Mouse (Mus musculus) urinary bladder, adult 2 months (tissue): ENCODE measurements around the gene Slc7a11. TPM values are rescaled to one million over a fixed set of nuclear protein-coding genes. Genes with fewer than 3 reads are reported as not detected.

ENCODE experiments used
- DNase-seq: peaks from one replicate; pipeline ENCODE4 v3.0.0; 2022; ENCODE audit warnings: low spot score
- polyA plus RNA-seq: library from polyadenylated mRNA; depleted of rRNA; stranded (reverse); fragments of >200 nt; gene quantifications from 2 replicates; pipeline ENCODE4 v1.2.3, GENCODE M21; 2012

Slc7a11 gene
- polyA plus RNA-seq, 1 experiment: 0.33 TPM

DNA sequence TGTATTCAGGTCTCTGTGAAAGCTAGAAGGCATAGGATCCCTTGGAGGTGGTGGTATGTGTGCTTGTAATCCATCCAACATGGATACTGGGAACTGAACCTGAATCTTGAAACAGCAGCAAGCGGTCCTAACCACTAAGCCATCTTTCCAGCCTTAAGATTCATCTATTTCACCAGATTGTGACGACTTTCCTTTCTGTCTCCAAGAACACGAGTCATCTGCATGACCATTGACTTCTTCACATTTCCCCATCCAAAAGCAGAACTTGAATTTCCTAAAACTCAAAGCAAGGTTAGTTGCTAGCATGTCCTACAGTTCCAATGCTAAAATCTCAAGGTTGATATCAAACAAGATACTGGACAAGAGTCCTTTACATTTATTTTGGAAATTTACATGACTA is 37.5 kb downstream of the Slc7a11 start:
- DNase-seq: no peak

DNA sequence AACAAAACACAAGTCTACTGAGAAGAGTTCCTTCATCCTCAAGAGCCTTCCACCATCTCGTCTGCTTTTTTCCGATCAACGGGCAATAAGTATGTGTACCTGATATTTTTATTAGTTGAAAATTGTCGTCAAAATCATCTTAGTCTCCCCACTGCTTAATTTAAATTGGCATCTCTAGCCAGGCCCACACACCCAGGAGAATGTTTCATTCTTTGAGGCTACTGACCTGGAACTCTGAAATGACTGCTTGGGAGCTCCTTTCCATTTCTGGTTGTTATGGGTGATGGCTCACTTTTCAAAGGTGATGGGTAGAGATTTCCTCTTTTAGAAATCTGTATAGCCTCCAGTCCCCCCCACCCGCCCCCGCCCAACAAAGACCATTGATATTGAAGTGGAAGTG is 54.6 kb downstream of the Slc7a11 start:
- no peak for DNase-seq

DNA sequence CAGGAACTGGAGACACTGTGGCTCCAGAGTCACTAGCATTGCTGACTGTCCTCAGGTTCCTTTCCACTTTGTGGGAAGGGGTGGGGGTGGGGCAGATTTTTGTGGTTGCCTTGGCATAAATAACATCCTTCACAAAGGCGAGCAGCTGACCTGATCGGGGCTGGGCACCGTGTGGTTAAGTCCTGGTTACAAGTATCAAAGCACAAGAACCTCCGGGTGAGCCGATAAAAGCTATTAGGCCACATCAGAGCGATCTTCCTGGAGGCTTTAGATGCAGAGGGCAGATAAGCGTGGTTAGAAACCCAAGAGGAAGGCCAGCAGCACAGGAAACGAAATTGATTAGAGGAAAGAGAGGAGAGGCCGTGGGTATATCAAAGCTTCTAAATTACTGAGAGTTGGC is 55.1 kb downstream of the Slc7a11 start:
- no peak for DNase-seq

DNA sequence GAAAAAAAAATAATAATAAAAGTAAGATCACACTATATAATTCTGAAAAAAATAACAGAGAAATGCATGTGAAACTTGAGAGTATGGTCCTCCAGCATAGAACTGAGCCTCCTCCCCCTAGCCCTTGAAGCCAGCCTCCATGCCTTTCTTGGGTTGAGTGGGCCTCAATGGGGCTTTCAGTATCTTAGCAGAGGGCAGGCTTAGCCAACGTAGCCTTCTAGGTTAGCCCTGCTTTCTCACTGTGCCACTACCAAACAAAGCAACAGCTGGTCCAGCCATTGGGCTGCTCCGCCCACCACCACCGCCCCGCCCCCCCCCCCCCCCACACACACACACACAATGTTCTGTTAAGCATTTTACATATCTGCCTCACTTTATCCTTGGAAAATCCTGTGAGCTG is 56.1 kb downstream of the Slc7a11 start:
- DNase-seq: no peak

DNA sequence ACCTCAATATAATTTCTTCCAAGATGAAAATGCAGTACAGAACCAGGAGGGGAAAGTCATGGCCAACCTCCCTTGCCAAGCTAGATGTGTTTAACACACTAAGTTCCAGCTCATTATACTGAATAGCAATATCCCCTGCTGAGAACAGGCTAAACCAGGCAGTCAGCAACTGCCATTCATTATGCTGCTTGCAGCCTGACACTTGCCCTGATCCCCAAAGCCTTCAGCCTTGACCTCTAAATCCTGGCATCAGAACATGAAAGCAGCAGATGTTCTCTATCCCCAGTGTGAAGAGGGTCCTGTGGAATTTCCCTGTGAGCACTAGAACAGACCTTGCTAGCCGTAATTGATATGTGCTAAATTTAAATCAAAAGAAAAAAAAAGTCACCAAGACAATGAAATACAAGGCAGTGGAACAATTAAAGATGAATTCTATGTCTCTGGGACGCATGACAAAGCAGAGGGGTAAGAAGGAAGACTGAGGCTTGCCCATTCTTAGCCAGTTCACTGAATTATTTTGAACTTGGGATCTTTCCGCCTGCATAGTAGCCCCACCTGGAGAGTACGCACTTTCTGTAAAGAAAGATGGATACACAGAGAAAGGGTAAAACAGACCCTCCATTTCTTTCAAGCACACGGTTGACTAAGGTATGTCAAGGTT is 56.7 kb downstream of the Slc7a11 start:
- DNase-seq: no peak

DNA sequence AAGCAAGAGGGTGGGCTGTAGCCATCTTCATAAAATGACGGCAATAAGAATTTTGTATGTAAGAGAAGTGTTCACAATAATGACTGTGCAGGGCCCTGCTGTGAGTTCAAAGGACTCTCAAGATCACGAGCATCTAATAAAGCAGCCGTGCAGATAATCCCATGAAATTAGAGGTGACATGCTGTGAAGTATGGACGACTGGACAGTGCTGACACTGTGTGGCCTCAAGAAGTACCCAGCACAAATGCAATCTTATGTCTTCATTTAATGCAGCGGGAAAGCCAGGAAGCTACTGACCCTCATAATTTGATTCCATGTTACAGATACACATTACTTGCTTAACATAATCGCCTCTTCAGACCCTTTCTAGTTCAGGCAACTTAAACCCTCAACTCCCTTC is 57.3 kb downstream of the Slc7a11 start:
- no peak for DNase-seq

DNA sequence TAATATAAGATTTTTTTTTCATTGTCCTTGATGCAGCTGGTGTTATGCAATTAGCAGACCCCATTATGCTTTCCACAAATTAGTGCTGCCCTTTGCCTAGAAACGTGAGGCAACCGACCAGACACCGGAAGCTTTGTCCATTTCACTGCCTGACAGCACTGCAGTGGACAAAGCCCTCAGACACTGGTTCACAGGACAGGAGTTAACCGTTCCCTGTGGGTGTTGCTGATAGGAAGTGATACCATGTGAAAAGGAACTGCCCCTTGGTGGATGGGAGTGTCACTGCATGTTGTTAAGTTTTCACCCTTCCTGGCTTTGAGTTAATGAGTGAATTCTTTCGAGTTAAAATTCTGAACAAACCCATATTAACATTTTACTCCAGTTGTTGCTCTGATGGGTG is 60.7 kb downstream of the Slc7a11 start:
- DNase-seq: no peak

DNA sequence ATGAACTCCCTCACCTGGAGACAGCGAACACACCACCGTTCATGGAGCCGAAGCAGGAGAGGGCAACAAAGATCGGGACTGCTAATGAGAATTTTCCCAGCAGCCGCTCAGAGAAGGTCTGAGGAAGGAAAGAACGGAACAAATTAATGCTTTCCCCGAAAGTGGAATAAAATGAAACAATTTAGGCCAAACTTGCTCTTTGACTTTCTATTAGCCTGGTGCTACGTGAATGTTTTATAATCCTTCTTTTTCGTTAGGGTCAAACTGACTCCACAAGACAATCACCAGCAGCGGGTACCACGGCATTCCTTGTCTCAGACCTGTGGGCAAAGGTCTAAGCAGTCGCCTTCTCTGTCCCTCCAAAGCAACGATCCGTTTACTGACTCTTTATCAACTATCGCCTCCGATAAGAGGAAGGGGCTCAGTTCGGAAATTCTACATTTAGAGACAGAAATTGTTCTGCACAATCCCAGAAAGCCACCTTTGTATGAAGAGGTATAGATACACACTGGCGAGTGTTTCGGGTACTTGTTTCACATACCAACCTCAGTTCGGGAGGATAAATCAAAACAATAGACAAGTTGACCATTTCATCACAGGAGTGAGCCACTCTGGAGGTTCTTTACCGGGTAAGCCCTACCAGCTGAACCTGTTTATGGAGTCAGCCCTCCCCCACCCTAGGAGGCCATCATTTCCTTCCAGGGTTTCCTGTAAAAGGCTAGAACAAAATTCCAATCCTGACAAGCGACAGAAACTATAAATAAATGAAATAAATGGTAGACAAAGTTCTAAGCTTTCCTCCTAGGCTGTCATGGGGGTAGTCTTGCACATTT is 61.3 kb downstream of the Slc7a11 start:
- DNase-seq: no peak

DNA sequence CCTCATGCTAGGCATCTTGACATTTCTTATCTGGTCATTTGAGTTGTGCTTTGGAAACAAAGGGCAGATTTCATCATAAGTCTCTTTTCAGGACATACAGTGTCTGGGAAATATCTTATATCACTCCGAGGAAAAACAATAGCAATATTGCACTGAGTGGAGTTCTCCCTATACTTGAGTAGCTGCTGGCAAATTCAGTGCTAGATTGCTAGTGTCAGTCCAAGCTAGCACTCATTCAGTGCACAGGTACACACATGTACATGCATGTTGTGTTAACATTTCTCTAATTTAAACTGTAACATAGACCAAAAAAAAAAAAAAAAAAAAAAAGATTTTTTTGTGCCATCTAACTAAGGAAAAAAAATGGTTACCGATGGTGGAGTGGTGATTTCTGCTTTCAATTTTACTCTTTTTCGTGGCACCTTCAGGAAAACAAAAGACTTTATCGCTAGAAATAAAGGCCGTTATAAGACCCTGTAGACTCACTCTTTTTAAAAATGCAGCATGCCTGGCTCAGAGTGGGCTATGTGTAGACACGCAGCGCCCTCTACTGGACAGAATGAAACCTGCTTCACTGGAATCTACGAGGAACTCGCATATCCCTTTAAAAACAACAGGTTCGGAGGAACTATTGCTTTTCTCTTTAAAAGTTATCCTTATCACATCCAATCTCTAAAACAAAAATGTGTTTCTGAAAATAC is 62.1 kb downstream of the Slc7a11 start:
- DNase-seq: peak; percentile 43

DNA sequence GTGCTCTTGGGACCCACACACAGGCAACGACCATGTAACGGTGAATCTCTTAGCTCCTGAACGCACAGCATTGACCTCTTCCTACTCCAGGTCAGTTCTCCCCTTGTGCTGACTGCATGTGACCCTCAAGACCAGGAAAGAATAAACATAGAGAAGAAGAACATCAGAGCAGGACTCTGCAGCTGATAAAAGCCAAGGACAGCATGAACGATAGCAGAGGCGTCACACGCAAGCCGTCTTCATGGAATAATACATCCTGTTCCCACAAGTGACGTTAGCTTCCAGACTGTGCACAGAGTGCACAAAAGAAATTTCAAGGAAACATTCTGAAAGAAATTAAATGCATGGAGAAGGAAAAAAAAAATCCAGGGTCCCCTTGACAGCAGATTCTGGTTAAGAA is 63.5 kb downstream of the Slc7a11 start:
- no peak for DNase-seq

DNA sequence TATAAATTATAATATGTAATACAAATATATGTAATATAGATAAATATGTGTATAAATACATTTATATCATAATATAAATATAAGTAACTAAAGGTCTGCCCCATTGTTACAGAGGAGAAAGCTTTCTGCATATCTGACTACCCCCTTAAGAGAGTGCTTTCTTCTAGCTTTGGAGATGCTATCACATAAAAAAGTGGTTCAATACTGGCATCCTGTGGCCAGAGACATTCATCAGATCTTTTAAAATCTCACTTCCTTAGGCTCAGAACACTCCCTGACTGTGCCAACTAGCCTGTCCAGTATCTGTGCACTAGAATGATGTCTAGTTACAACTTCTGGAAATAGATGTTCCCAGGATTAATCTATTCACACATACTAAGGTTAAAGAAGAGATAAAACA is 67.9 kb downstream of the Slc7a11 start:
- no peak for DNase-seq

DNA sequence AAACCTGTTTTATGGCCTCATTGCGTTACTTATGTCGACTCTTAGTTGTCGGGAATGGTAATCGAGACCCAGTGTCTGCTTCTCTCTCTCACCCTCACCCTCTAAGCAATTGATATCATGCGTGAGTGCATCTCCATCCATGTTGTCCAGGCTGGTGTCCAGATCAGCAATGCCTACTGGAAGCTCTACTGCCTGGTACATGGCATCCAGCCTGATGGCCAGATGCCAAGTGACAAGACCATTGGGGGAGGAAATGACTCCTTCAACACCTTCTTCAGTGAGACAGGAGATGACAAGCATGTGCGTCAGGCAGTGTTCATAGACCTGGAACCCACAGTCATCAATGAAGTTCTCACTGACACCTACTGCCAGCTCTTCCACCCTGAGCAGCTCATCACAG is 73.6 kb downstream of the Slc7a11 start:
- DNase-seq: no peak

DNA sequence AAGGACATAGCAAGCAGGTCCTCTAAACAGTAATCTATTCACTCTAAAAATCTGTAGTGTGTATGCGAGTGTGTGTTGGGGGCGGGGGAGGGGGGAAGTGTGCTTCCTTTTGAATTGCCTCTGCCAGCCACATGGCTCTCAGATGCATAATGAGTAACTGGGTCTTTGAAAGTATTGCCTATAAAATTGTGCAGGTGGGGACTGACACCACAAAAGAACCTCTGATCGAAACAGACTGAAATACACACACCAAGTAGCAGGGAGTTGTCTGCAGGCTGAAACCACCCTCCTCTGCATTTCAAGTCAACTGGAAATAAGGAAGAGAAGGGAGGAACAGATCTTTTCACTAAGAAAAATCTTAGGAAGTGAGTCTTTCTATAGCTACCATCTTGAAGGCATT is 76.2 kb downstream of the Slc7a11 start:
- DNase-seq: no peak

DNA sequence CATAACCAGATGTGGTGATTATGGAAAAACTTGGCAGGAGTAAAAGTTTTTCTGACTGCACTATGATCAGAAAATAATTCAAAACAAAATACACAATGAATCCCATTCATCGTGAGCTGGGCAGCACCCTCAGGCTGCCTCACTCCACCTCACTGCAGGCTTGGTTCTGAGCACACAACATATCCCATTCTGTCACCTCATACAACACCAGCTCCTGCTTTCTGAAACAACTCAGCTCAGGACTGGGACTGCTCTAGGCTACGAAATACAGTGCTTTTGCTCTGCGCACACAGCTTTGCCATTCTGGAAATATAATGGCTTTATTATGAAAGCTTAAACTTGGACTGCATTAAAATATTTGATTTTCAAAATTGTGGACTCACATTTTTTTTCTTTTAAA is 79.8 kb downstream of the Slc7a11 start:
- no peak for DNase-seq

DNA sequence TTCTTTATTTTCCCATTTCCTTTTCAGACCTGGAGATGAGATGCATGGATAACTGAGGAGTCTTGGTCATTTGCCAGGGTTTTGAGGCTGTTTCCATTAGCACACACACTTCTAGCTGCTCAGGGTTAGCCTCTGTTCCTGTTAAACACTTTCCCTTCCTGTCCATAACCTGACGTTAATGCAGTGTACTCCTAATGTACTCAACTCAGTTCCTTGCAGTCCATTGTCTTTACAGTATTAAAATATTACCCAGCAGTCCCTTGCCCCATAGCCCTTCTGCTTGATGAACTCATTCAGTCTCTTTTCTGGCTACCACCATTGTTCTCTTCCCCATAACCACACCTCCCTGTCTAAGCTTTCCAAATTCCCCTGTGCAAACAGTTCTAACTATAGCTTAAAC is 96.3 kb downstream of the Slc7a11 start:
- DNase-seq: no peak

DNA sequence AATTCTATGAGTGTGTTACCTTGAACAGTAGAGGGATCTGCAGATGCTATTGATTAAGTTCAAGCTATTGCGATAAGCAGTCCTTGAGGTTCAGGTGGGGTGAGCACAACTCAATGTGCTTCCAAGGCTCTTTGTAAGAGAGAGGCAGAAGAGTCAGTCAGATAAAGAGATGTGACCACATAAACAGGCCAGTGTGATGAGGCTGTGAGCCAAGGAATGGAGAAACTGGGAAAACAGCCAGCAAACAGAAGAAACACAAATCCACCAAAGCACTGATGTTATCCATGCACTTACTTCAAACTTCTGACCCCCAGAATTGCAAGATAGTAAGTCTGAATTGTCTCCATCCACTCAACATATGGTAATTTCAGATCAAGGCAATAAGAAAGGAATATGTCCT is 99.0 kb downstream of the Slc7a11 start:
- DNase-seq: no peak

DNA sequence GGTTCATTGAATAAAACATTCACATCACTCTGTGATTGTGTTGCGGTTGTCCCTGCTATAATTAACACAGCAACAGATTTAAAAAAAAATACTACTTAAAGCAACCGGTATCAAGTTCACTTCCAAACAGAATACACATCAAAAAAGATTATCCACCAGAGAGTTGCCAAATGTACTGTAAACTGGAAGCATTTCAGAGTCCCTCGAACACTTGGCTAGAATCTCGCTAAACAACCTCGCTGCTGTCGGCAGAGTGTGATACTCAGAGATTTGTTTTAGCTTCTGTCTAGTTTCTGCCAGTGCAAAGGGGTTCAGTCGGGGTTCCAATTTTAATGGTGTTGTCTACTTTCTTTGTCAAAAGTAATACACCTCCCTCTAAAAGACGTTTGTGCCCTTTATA is 118.9 kb downstream of the Slc7a11 start:
- no peak for DNase-seq

DNA sequence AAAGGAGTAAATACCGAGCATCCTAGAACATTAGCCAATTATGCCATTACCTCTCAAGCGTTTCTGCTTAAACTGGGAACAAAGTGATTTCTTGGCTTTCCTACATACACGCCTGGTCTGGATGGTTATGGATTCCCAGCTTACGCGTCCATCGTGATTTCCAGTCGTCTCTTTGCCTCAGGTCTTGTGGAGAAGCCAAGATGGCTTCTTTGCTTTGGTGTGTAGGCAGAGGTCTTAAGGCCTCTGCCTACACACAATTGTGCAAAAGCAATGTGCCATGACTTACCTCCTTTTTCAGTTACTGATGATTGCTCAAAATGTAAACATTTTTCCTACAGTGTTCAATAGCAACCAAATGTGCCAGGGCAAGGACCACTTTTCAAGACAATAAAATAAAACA is 119.5 kb downstream of the Slc7a11 start:
- no peak for DNase-seq

DNA sequence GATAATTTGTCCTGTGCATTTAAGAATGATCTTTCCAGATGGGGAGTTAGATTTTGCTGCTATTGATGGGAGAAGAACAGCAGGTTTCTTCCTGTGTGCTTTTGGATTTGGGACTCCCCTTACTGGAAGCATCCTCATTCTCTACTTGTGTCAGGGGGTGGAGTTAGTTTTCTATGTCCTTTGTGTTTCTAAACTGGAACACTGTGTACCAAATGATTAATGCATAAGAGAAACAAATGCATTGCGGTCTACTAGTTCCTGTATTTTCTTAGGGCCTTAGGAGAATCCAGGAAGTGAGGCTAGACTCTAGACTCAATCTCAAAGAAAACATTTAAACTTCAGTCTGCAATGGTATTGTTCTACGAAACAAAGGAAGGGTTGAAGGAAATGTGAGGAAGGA is 122.6 kb downstream of the Slc7a11 start:
- no peak for DNase-seq

DNA sequence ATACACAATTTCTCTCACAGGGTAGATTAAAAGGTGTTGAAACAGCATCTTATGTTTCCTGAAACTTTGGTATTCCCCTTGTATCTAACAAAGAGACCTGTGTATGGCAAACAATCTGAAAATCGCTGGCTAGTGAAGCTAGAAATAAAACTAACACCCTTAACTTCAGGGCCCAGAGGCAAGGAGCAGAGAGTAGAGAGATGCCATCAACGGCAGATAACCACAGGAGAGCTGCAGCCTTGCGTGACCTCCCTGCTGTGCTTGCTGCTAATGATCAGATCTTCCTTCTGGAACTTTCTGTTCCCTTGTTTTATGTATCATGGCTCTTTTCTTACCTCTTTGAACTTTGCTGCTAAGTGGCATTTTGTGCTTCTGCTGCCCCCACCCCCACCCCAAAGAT is 125.3 kb downstream of the Slc7a11 start:
- DNase-seq: no peak

DNA sequence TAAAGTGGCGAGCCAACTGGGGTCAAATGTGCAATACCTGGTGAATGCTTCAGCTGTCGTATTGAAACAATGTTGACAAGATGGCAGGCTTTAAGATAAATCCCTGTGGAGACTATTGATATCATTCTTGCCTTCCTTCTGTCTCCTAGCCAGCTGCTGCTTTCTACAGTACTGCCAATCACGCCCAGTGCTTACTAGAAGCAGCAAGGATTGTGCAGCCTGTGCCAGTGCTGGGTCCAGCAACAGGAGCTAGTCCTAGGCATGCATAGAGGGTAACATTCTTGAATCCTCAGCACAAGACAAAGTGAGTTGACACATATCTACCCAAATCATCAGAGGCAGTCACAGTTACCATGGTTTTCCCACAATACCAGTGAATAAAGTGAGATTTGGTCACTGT is 129.6 kb downstream of the Slc7a11 start:
- no peak for DNase-seq

DNA sequence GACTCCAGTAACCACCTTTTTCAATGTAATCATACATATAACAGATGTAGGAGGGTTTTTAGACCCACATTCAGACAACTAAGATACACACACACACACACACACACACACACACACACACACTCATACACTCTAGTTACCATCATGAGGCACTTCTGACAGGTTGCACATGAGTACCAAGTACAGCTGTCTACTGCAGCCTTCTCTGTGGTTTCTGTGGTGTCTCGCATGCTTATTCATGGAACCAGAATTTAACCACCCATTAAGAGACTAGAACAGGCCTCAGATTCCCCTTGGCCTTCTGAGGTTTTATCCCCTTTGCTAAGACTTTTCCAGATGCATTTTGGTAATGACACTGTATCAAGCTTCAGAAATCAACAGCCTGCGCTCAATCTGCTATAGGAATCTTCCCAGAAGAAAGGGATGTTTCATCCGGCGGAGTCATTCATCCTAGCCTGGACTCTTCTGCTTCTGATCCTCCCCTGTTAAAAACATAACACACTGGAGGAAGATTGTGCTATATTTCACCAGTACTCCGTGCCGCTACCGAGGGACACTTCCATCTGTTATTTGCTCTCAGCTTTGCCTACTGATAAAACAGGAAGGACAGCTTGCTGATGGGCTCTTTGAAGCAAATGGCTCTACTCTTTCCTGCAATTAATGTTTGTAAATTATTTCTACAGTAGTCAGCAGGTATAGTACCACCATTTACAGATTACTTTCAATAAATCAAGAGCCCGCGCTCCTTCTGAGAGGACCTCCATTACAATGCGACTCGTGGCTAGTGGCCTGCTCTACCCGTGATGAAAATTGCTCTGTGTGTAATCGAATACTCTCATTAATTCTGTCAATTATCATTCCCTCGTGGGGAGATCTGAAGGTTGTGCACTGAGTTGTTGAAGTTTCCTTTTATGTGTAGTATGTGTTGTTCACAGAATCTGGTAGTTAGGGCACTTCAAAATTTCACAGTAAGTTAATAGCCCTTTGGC is 135.8 kb downstream of the Slc7a11 start:
- no peak for DNase-seq
